Comparison of ENCODE assay signal across 7 mouse cellular contexts in genomic region chr4:149789421-149790194, GRCm38 (mm10). TPM values are rescaled to one million over a fixed set of nuclear protein-coding genes. Genes with fewer than 3 reads are reported as not detected.
DNase-seq lines count a peak whose midpoint lies in the region; ATAC-seq and TF ChIP-seq lines count a peak whose summit lies in the region.

No protein-coding gene starts in this region.

- WGBS in liver, adult 2 months: 41% methylated on average over 13 of the region's 13 CpGs
- WGBS in intestine, embryonic 15.5 days: 81% methylated on average over 13 of the region's 13 CpGs
- WGBS in forebrain, embryonic 11.5 days: 84% methylated on average over 13 of the region's 13 CpGs

- no peak overlapping the region for H3K4me3 ChIP-seq in liver, adult 2 months (ENCODE audit: insufficient read depth, low read depth, low read length)
- no peak overlapping the region for H3K4me3 ChIP-seq in intestine, embryonic 15.5 days (replicated peaks)
- no peak overlapping the region for H3K4me3 ChIP-seq in forebrain, embryonic 11.5 days (ENCODE audit: low read depth, low read length)

- H3K27ac ChIP-seq in liver, adult 2 months (replicated peaks; ENCODE audit: insufficient read depth, low read depth, low read length): peak overlapping the region; percentile 78
- no peak overlapping the region for H3K27ac ChIP-seq in intestine, embryonic 15.5 days
- no peak overlapping the region for H3K27ac ChIP-seq in forebrain, embryonic 11.5 days (ENCODE audit: low read depth, low read length)

- TF ChIP-seq POLR2A in liver, adult 2 months (IDR thresholded peaks at IDR 0.05; ENCODE audit: extremely low read depth, insufficient read depth, low read length): no peak

- DNase-seq in liver, adult 2 months (ENCODE audit: extremely low read depth, low read depth, low spot score): peak; percentile 93
- no peak for DNase-seq in liver
- DNase-seq in adrenal gland, postnatal 36 days: peak; percentile 69 to 72
- DNase-seq in forebrain, embryonic 11.5 days (ENCODE audit: low spot score): no peak

- H3K79me2 ChIP-seq in liver, adult 2 months (ENCODE audit: control insufficient read depth, insufficient read depth, low read length): no peaks in the 10 kb centered on the region

- H3K4me2 ChIP-seq in intestine, embryonic 15.5 days (replicated peaks): 0 out of 2 replicates have a peak overlapping the region, but pooled peaks have one; percentile 3
- H3K4me2 ChIP-seq in forebrain, embryonic 11.5 days (ENCODE audit: low read depth, low read length, severe bottlenecking): no peak overlapping the region

- no peak overlapping the region for H3K9ac ChIP-seq in liver, adult 2 months (ENCODE audit: low read depth, low read length)
- no peak overlapping the region for H3K9ac ChIP-seq in intestine, embryonic 15.5 days
- no peak overlapping the region for H3K9ac ChIP-seq in forebrain, embryonic 11.5 days (ENCODE audit: low read length)

- H3K36me3 ChIP-seq in liver, adult 2 months (ENCODE audit: control insufficient read depth, insufficient read depth, low read length): no peaks in the 10 kb centered on the region
- H3K36me3 ChIP-seq in intestine, embryonic 15.5 days: no peaks in the 10 kb centered on the region
- H3K36me3 ChIP-seq in forebrain, embryonic 11.5 days (ENCODE audit: control insufficient read depth, insufficient read depth, low read length): no peaks in the 10 kb centered on the region

- H3K4me1 ChIP-seq in liver, adult 2 months (ENCODE audit: control insufficient read depth, insufficient read depth, low read length): peaks cover 30% of the 10 kb centered on the region
- H3K4me1 ChIP-seq in intestine, embryonic 15.5 days (replicated peaks): peaks cover 14% of the 10 kb centered on the region; the same call in 1 of the 2 replicates
- H3K4me1 ChIP-seq in forebrain, embryonic 11.5 days (replicated peaks; ENCODE audit: control insufficient read depth, insufficient read depth, low read length): no peaks in the 10 kb centered on the region

- no peaks in the 10 kb centered on the region for H3K27me3 ChIP-seq in liver, adult 2 months (ENCODE audit: control insufficient read depth, insufficient read depth, low read length)
- no peaks in the 10 kb centered on the region for H3K27me3 ChIP-seq in intestine, embryonic 15.5 days (replicated peaks)
- H3K27me3 ChIP-seq in forebrain, embryonic 11.5 days (ENCODE audit: control insufficient read depth, insufficient read depth, low read length): no peaks in the 10 kb centered on the region

- TF ChIP-seq CTCF in liver, adult 2 months (IDR thresholded peaks at IDR 0.05; ENCODE audit: low read depth, low read length): no peak

- peak; percentile 76 for ATAC-seq in intestine, embryonic 15.5 days
- peak; percentile 78 for ATAC-seq in megakaryocyte-erythroid progenitor cell, adult 5-6 weeks (replicated peaks; ENCODE audit: low FRiP score, low TSS enrichment, poor library complexity, severe bottlenecking)
- ATAC-seq in granulocyte monocyte progenitor cell, adult 5-6 weeks (replicated peaks; ENCODE audit: poor library complexity, severe bottlenecking): no peak
- no peak for ATAC-seq in forebrain, embryonic 11.5 days (replicated peaks; ENCODE audit: low FRiP score)

- no peaks in the 10 kb centered on the region for H3K9me3 ChIP-seq in intestine, embryonic 15.5 days
- no peaks in the 10 kb centered on the region for H3K9me3 ChIP-seq in forebrain, embryonic 11.5 days (ENCODE audit: control insufficient read depth, low read length)

RNA-seq across cellular contexts. Expression of gene Slc25a33, which starts 15.5 kb away (rescaled TPM):
- total RNA-seq in liver, adult 2 months (2014; rRNA removed): 14.3 and 21.5 TPM in 2 replicates
- polyA plus RNA-seq in liver, adult 2 months (2012; rRNA removed): 11.0 and 12.7 TPM in 2 replicates
- total RNA-seq in adrenal gland, postnatal 36 days (2021): 10 to 100 TPM; 18.3 to 31.6 TPM
- polyA plus RNA-seq in intestine, embryonic 15.5 days (2015; fragmentation: Nextera tagmentation; extraction: Ambion mirVana): 9.5 and 10.3 TPM in 2 replicates
- total RNA-seq in megakaryocyte-erythroid progenitor cell, adult 5-6 weeks (2014; fragmentation: Nextera tagmentation): 8.1 and 9.5 TPM in 2 replicates
- 9.3 and 16.3 TPM in 2 replicates for total RNA-seq in megakaryocyte-erythroid progenitor cell, adult 5-6 weeks (2017)
- total RNA-seq in granulocyte monocyte progenitor cell, adult 5-6 weeks (2014; fragmentation: Nextera tagmentation): 1.6 and 5.8 TPM in 2 replicates
- total RNA-seq in granulocyte monocyte progenitor cell, adult 5-6 weeks (2017): 3.9 and 5.2 TPM in 2 replicates
- 12.0 and 12.2 TPM in 2 replicates for polyA plus RNA-seq in forebrain, embryonic 11.5 days (2014; fragmentation: Nextera tagmentation; extraction: Ambion mirVana)

RNA-seq across cellular contexts. Expression of gene Tmem201, which starts 51.8 kb away (rescaled TPM):
- total RNA-seq in liver, adult 2 months (2014; rRNA removed): 6.5 and 8.2 TPM in 2 replicates
- 23.4 and 25.2 TPM in 2 replicates for polyA plus RNA-seq in liver, adult 2 months (2012; rRNA removed)
- 10 to 100 TPM; 29.7 to 31.6 TPM for total RNA-seq in adrenal gland, postnatal 36 days (2021)
- 23.3 and 24.7 TPM in 2 replicates for polyA plus RNA-seq in intestine, embryonic 15.5 days (2015; fragmentation: Nextera tagmentation; extraction: Ambion mirVana)
- total RNA-seq in megakaryocyte-erythroid progenitor cell, adult 5-6 weeks (2014; fragmentation: Nextera tagmentation): 22.9 and 24.1 TPM in 2 replicates
- 6.4 and 8.1 TPM in 2 replicates for total RNA-seq in megakaryocyte-erythroid progenitor cell, adult 5-6 weeks (2017)
- 14.0 and 17.6 TPM in 2 replicates for total RNA-seq in granulocyte monocyte progenitor cell, adult 5-6 weeks (2014; fragmentation: Nextera tagmentation)
- total RNA-seq in granulocyte monocyte progenitor cell, adult 5-6 weeks (2017): 7.1 and 7.5 TPM in 2 replicates
- 25.1 and 26.3 TPM in 2 replicates for polyA plus RNA-seq in forebrain, embryonic 11.5 days (2014; fragmentation: Nextera tagmentation; extraction: Ambion mirVana)

Comparison
In these comparisons a context has a peak if more than half of its experiments do, and no peak if none do; other contexts are left out.
1. DNase-seq: peak in liver, adult 2 months (single experiment) and adrenal gland, postnatal 36 days (2 of 2); none in liver (single experiment) and forebrain, embryonic 11.5 days (single experiment).
2. ATAC-seq: peak in intestine, embryonic 15.5 days (single experiment) and megakaryocyte-erythroid progenitor cell, adult 5-6 weeks (single experiment); none in granulocyte monocyte progenitor cell, adult 5-6 weeks (single experiment) and forebrain, embryonic 11.5 days (single experiment).